Mouse (Mus musculus) adrenal gland, postnatal 0 days (tissue): Measurements from ENCODE around the gene Pate2. TPM values are rescaled to one million over a fixed set of nuclear protein-coding genes. Genes with fewer than 3 reads are reported as not detected.

Source experiments
- polyA plus RNA-seq: library from polyadenylated mRNA; unstranded; fragments of >200 nt; fragmentation: Nextera tagmentation; extraction: Ambion mirVana; gene quantifications from 2 replicates; pipeline ENCODE4 v1.2.1, GENCODE M21; 2015

Gene Pate2
- polyA plus RNA-seq: 0.15 and 0.27 TPM in 2 replicates

DNA sequence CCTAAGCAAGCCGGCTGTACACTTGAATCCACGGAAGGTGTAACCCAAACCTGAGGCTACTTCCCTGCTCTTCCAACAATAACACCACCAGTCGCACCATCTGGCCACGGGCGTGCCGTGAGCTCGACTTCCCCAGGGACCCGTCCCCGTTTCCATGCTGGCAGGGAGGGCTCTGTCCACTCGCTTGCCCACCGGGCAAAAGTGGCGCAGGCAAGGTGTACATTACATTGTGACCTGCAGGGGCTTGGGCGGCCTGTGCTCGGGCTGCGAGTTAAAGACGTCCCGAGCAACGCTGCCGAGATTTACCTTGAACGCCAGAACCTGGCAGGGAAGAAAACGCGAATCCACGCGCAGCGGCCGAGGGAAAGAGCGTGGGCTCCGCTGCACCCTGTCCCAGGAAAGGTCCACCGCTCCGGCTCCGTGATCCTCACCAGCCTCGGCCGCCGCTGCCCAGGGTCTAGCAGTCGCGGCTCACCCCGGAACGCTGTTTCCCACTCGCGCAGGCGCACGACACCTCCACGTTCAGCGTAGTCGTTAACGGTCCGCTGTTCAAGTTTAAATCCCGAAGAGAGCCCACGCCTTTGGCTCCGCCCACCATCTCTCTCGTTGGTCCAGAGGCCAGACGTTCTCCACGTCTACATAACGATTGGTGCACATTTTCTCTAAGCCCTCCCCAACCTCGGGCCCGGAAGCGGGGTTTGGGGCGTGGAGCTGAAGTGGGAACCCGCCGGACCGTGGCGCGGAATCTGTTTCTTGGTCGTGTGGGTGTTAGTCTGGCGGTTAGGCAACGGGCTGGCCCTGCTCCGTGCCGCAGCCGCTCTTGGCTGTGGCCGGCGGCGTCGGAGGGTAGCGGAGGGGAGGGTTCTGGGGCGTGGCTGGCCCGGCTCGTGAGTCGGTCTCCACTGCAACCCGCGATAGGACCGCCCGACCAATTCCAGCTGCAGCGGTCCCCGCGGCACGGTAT is at the start of gene Pate2, which contains the start of gene Hyls1:
Gene Pate2, plus strand, starts transcription at position 714 of the 964 bp plus-strand sequence.
Gene Hyls1, minus strand, starts transcription at position 828 of the 964 bp plus-strand sequence.

DNA sequence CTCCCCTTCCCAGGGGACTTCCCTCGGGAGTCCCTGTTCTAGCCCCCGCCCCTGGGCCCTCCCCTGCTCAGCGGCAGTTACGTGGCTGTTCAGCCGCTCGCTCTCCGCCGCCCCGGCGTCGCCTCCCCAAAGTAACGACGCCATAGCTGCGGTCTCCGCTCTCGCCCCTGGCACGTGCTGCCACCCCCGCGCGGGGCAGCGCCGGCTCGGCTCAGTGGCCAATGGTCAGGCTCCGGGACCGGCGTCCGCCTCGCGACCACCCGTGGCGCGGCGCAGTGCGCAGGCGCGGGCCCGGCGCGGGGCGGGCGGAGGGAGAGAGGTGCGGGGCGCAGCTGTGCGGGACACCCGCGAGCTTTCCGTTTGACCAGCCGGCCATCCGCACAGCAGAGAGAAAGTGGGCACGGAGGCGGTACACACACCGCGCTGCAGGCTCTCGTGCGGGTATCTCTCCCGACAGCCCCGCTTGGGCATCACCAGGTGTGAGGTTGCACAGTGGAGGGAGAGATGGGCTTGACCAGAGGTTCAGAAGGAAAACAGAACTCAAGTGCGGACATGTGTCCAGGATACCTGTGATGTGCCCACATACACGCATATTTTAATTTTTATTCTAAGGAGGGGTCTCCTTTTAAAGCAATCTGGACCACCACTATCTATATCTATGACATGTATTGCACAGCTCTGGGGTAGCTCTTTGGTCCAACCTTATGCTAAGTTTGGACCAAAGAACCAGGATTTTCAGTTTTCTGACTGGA is 11.7 kb upstream of the Pate2 start, which contains the start of the genes Ddx25 and Pus3:
Gene Ddx25, minus strand, starts transcription at position 272 of the 752 bp plus-strand sequence.
Gene Pus3, plus strand, starts transcription at position 339 of the 752 bp plus-strand sequence.

DNA sequence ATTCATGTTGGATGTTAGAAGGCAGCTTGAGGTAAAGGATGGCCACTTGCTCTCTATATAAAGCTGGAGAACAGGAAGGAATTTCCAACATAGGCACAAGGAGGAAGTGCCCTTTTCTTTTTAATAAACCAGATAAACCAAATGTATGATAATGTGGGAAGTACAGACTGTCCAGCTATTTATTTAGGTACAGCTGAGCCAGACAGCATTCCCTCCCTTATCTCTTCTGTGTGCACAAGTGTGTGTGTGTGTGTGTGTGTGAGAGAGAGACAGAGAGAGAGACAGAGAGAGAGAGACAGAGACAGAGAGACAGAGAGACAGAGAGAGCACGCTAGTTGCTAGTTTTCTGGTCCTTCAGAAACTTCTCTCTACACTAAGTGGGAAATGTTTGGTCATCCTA is 41.8 kb downstream of the Pate2 start, which contains the start of gene Pate4:
Gene Pate4, minus strand, starts transcription at position 101 of the 400 bp plus-strand sequence.

DNA sequence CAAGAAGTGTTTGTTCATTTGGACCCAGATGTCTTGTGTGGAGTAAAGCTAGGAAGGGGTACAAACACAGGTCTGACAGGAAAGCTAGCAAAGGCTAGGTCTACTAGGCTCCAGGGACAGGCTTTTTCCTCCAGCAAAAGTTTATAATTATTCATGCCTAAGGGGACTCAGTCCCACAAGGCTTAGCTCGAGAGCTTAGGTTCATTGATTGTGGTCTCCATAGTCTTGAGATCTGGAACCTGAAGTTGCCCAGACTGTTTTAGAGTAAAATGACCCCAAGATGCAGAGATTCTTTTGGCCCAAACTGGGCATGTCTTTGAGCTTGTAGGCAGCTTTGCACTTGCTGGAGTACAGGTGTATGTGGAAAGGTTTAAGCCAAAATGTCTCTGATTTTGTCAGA is 78.0 kb downstream of the Pate2 start, which contains the start of gene Pate3:
Gene Pate3, minus strand, starts transcription at position 101 of the 400 bp plus-strand sequence.

GRCm38 (mm10) chr9:35687013-35687412 is 116.9 kb downstream of the Pate2 start, which contains the start of gene Pate1:
Gene Pate1 (minus strand): TSS chr9:35687390.

Other genes with a start within 250 kb of the Pate2 start
- gene Cdon, start 149.2 kb upstream of the Pate2 start, polyA plus RNA-seq: 4.7 and 5.6 TPM in 2 replicates
- gene Gm1113, start 52.0 kb upstream of the Pate2 start, polyA plus RNA-seq: not detected in 2 replicates
- gene Ddx25, start 11.8 kb upstream of the Pate2 start, polyA plus RNA-seq: 1.8 and 3.6 TPM in 2 replicates
- 10.7 and 11.9 TPM in 2 replicates for gene Pus3, start 11.7 kb upstream of the Pate2 start, polyA plus RNA-seq
- gene Hyls1, start 114 bp downstream of the Pate2 start, polyA plus RNA-seq: 7.3 and 8.3 TPM in 2 replicates
- not detected in 2 replicates for gene Pate4, start 41.7 kb downstream of the Pate2 start, polyA plus RNA-seq
- not detected in 2 replicates for gene Pate3, start 77.9 kb downstream of the Pate2 start, polyA plus RNA-seq
- not detected in 2 replicates for gene Pate1, start 117.1 kb downstream of the Pate2 start, polyA plus RNA-seq
- not detected in 2 replicates for gene Gm17677, start 170.8 kb downstream of the Pate2 start, polyA plus RNA-seq
- not detected in 2 replicates for gene Gm17727, start 207.8 kb downstream of the Pate2 start, polyA plus RNA-seq
- not detected in 2 replicates for gene Gm27235, start 219.8 kb downstream of the Pate2 start, polyA plus RNA-seq
- gene D730048I06Rik, start 219.8 kb downstream of the Pate2 start, polyA plus RNA-seq: not detected in 2 replicates